In the genomic region with DNA sequence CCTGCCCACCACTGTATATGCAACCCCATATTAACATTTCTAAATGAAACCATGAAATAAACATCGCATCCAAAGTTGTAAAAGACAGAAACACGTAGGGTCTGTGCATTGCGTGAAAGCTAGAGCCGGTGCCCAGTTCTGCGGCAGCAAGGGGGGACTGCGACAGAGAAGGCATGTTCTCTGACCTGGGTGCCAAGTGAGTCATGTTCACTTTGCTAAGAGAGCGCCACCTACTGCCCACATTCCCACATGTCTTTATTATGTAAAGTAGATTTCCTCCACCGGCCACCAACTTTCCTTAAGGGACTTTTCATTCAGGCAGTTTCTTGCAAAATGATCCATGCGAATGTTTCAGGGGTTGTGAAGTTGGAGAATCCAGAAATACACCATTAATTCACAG, we compare ENCODE assay signal across 8 mouse cellular contexts. TPM values are rescaled to one million over a fixed set of nuclear protein-coding genes. Genes with fewer than 3 reads are reported as not detected.
DNase-seq lines count a peak whose midpoint lies in the region; ATAC-seq and TF ChIP-seq lines count a peak whose summit lies in the region.

No protein-coding gene starts in this region.

- no peaks in the 10 kb centered on the region for H3K27me3 ChIP-seq in E14TG2a.4 (ENCODE audit: insufficient read depth, low read length)
- no peaks in the 10 kb centered on the region for H3K27me3 ChIP-seq in forebrain, embryonic 10.5 days (ENCODE audit: poor library complexity, severe bottlenecking)
- no peaks in the 10 kb centered on the region for H3K27me3 ChIP-seq in heart, embryonic 14.5 days (ENCODE audit: control insufficient read depth, insufficient read depth, low read length)
- no peaks in the 10 kb centered on the region for H3K27me3 ChIP-seq in lung, postnatal 0 days (replicated peaks; ENCODE audit: insufficient read depth, low read length)

- no peaks in the 10 kb centered on the region for H3K9me3 ChIP-seq in E14TG2a.4 (ENCODE audit: low read length)
- no peaks in the 10 kb centered on the region for H3K9me3 ChIP-seq in forebrain, embryonic 10.5 days
- H3K9me3 ChIP-seq in heart, embryonic 14.5 days (ENCODE audit: control insufficient read depth, low read length): no peaks in the 10 kb centered on the region
- no peaks in the 10 kb centered on the region for H3K9me3 ChIP-seq in lung, postnatal 0 days (ENCODE audit: low read length)

- peak; percentile 81 for DNase-seq in brain, adult 2 months (ENCODE audit: low read depth, low spot score)
- peak; percentile 58 for DNase-seq in forebrain, embryonic 10.5 days (ENCODE audit: extremely low spot score, low spot score)
- DNase-seq in layer of hippocampus, adult 11-12 months (ENCODE audit: low spot score): peak; percentile 79
- peak; percentile 93 for DNase-seq in lung, postnatal 0 days (ENCODE audit: low spot score)
- peak; percentile 68 for DNase-seq in right cerebral cortex, adult 18-20 months
- DNase-seq in urinary bladder, postnatal 10 days (ENCODE audit: low spot score): peak; percentile 41

- no peak for TF ChIP-seq EP300 in lung, postnatal 0 days (IDR thresholded peaks at IDR 0.05)

- H3K36me3 ChIP-seq in E14TG2a.4 (ENCODE audit: insufficient read depth, low read length): no peaks in the 10 kb centered on the region
- H3K36me3 ChIP-seq in forebrain, embryonic 10.5 days (replicated peaks): no peaks in the 10 kb centered on the region
- no peaks in the 10 kb centered on the region for H3K36me3 ChIP-seq in heart, embryonic 14.5 days (ENCODE audit: control insufficient read depth, insufficient read depth, low read length)
- H3K36me3 ChIP-seq in lung, postnatal 0 days (ENCODE audit: insufficient read depth, low read length): peaks cover 3% of the 10 kb centered on the region; the same call in 1 of the 2 replicates

- no peak overlapping the region for H3K27ac ChIP-seq in forebrain, embryonic 10.5 days
- H3K27ac ChIP-seq in heart, embryonic 14.5 days (replicated peaks in 1 of 2; ENCODE audit: control insufficient read depth in 1 of 2, insufficient read depth in 1 of 2, low read depth in 2 of 2, low read length in 2 of 2): no peak overlapping the region
- no peak overlapping the region for H3K27ac ChIP-seq in lung, postnatal 0 days (ENCODE audit: low read length)

- WGBS in forebrain, embryonic 10.5 days: 14% methylated on average over 9 of the region's 9 CpGs
- 14% methylated on average over 9 of the region's 9 CpGs for WGBS in heart, embryonic 14.5 days
- WGBS in lung, postnatal 0 days: 7% methylated on average over 9 of the region's 9 CpGs

- peak; percentile 51 for TF ChIP-seq CTCF in E14TG2a.4 (conservative IDR thresholded peaks at IDR 0.05; ENCODE audit: low read length)
- TF ChIP-seq CTCF in lung, postnatal 0 days (IDR thresholded peaks at IDR 0.05): peak; percentile 82

- H3K4me2 ChIP-seq in heart, embryonic 14.5 days (ENCODE audit: low read length): no peak overlapping the region
- H3K4me2 ChIP-seq in lung, postnatal 0 days (replicated peaks; ENCODE audit: low read depth, low read length): no peak overlapping the region

- H3K9ac ChIP-seq in heart, embryonic 14.5 days (ENCODE audit: low read length): no peak overlapping the region
- H3K9ac ChIP-seq in lung, postnatal 0 days (replicated peaks; ENCODE audit: low read depth): no peak overlapping the region

- 0 out of 2 replicates have a peak, but pooled peaks have one; percentile 48 for ATAC-seq in heart, embryonic 14.5 days (ENCODE audit: insufficient number of reproducible peaks, insufficient read depth, low FRiP score, low read depth)
- peak; percentile 66 for ATAC-seq in lung, postnatal 0 days

- peaks cover 3% of the 10 kb centered on the region; the same call in 1 of the 2 replicates for H3K4me1 ChIP-seq in E14TG2a.4 (replicated peaks; ENCODE audit: low read depth, low read length)
- peaks cover 13% of the 10 kb centered on the region for H3K4me1 ChIP-seq in forebrain, embryonic 10.5 days
- H3K4me1 ChIP-seq in heart, embryonic 14.5 days (ENCODE audit: control insufficient read depth in 2 of 2, insufficient read depth in 2 of 2, low read length in 2 of 2): peaks cover 2 to 4% of the 10 kb centered on the region in 2 experiments; a peak in 3 of 4 replicates
- no peaks in the 10 kb centered on the region for H3K4me1 ChIP-seq in lung, postnatal 0 days (ENCODE audit: insufficient read depth, low read depth, low read length)

- no peak overlapping the region for H3K4me3 ChIP-seq in E14TG2a.4 (replicated peaks; ENCODE audit: low read length)
- H3K4me3 ChIP-seq in forebrain, embryonic 10.5 days: no peak overlapping the region
- no peak overlapping the region for H3K4me3 ChIP-seq in heart, embryonic 14.5 days (ENCODE audit: control insufficient read depth in 1 of 2, insufficient read depth in 1 of 2, low read depth in 1 of 2, low read length in 2 of 2)
- no peak overlapping the region for H3K4me3 ChIP-seq in lung, postnatal 0 days (ENCODE audit: low read depth, low read length)

RNA-seq across cellular contexts. Expression of a gene that starts 44.0 kb away (rescaled TPM):
- not detected in 2 replicates for polyA plus RNA-seq in forebrain, embryonic 10.5 days (2016; fragmentation: Nextera tagmentation; extraction: Ambion mirVana)
- not detected in 2 replicates for polyA plus RNA-seq in heart, embryonic 14.5 days (2014; fragmentation: Nextera tagmentation; extraction: Ambion mirVana)
- polyA plus RNA-seq in lung, postnatal 0 days (2015; fragmentation: Nextera tagmentation; extraction: Ambion mirVana): not detected in 2 replicates

Comparison
In these comparisons a context has a peak if more than half of its experiments do, and no peak if none do; other contexts are left out.
1. DNase-seq: peak in every context shown above with its lines; median percentile 93 in lung, postnatal 0 days; 81 in brain, adult 2 months; 79 in layer of hippocampus, adult 11-12 months; 68 in right cerebral cortex, adult 18-20 months; 58 in forebrain, embryonic 10.5 days; 41 in urinary bladder, postnatal 10 days.